Mouse (Mus musculus): ENCODE results near the gene Helq.

GRCm38 (mm10) chr5:100750617-100751255, 47.7 kb downstream of the Helq start:
- TF ChIP-seq CTCF (IDR thresholded peaks at IDR 0.05; ENCODE audit: low read depth, low read length) = no peak
- TF ChIP-seq POLR2A (IDR thresholded peaks at IDR 0.05; ENCODE audit: extremely low read depth, insufficient read depth, low read length) = no peak

Data from liver, adult 2 months (tissue).